Mouse (Mus musculus): Measurements from ENCODE around the gene Tmem274. TPM values are rescaled to one million over a fixed set of nuclear protein-coding genes. Genes with fewer than 3 reads are reported as not detected.
"Not testable (repeated sequence)": the region's sequence is repeated elsewhere in the genome, so short reads cannot be mapped to it uniquely, and the experiment has no call there.

Gene Tmem274
- polyA plus RNA-seq, 1 experiment from 2014 or later = 0.34 TPM

DNA sequence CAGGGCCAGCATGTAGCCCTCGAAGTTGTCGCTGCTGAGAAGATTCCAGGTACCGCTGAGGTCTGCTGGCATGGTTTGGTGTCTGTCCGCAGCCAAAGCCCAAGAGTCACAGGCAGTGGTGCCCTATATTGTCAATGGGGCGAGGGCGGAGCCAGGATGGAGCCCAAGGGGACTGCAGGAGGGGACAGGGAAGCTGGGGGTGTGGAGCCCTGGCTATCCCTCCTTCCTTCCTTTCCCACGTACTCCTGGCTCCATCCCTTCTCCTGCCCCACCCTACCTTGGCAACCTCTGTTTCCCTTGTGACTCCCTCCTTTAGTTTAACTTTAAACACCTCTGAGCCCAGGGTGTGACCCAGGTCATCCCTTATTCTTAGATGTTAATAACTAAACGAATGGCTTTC is 22.3 kb upstream of the Tmem274 start, which contains the start of gene Rbp7:
Gene Rbp7, minus strand, starts transcription at position 100 of the 400 bp plus-strand sequence.
- no peaks in the 10 kb centered on the region for H3K9me3 ChIP-seq
- WGBS = 51% methylated on average over 8 of the region's 8 CpGs
- ATAC-seq (ENCODE audit: borderline replicate concordance, extremely low read depth, low FRiP score, low TSS enrichment) = no peak
- no peak within 1 kb of the TSS for H3K9ac ChIP-seq
- no peak within 1 kb of the TSS for H3K4me2 ChIP-seq
- no peaks in the 10 kb centered on the region for H3K27me3 ChIP-seq
- no peak within 1 kb of the TSS for H3K27ac ChIP-seq
- H3K4me1 ChIP-seq = no peaks in the 10 kb centered on the region
- no peak within 1 kb of the TSS for H3K4me3 ChIP-seq
- H3K36me3 ChIP-seq = no peaks in the 10 kb centered on the region

DNA sequence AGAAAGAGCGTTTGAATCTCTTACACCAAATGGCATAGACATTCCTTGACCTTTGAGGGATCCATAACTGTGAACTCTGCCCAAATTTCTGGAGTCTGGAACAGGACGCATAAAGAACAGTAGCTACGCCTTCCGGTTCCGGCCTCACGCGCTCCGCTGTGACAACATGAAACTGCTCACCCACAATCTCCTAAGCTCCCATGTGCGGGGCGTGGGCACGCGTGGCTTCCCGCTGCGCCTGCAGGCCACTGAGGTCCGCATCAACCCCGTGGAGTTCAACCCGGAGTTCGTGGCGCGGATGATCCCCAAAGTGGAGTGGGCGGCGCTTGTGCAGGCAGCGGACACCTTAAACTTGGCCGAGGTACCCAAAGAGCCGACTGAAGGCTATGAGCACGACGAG is 20.0 kb upstream of the Tmem274 start:
- not testable (repeated sequence) for H3K27me3 ChIP-seq; H3K4me3 ChIP-seq; H3K9me3 ChIP-seq; H3K36me3 ChIP-seq; ATAC-seq (ENCODE audit: borderline replicate concordance, extremely low read depth, low FRiP score, low TSS enrichment); H3K27ac ChIP-seq; H3K4me2 ChIP-seq; H3K4me1 ChIP-seq; H3K9ac ChIP-seq
- 79% methylated on average over 27 of the region's 27 CpGs for WGBS

DNA sequence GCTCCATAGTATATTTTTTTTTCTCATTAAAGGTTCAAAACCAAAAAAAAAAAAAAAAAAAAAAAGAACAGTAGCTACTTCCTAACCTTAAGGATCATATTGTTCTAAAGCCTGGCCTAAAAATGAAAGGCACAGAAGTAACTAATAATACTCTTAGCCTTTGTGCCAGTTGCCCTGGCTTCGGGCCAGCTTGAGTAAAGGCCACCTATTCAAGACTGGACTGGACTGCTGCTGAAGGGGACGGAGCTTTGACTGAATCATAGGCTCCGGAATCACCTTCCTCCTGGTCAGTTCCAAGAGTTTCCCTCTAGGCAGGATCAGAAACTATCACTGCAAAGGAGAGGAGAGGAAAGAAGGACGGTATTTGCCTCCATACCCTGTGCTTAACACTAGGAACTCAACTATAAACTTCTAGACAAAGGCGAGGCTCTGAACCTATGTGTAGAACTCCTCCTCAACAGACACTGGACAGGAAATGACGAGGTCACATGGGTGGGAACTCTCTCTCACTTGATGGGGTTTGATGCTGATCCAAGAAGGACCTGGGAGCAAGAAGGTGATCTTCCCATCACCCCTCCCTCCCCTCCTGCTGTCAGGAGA is 19.2 kb upstream of the Tmem274 start:
- Histone ChIP-seq H3K4me1 (peaks cover 7% of the 10 kb centered on the region; the same call in 1 of the 2 replicates), H3K27me3 (no peaks in the 10 kb centered on the region), H3K4me3 (no peak overlapping the region), H3K4me2 (no peak overlapping the region), H3K9ac (no peak overlapping the region), H3K36me3 (no peaks in the 10 kb centered on the region), H3K9me3 (no peaks in the 10 kb centered on the region), H3K27ac (no peak overlapping the region)
- no peak for ATAC-seq (ENCODE audit: borderline replicate concordance, extremely low read depth, low FRiP score, low TSS enrichment)
- WGBS = 70% methylated on average over 6 of the region's 6 CpGs

DNA sequence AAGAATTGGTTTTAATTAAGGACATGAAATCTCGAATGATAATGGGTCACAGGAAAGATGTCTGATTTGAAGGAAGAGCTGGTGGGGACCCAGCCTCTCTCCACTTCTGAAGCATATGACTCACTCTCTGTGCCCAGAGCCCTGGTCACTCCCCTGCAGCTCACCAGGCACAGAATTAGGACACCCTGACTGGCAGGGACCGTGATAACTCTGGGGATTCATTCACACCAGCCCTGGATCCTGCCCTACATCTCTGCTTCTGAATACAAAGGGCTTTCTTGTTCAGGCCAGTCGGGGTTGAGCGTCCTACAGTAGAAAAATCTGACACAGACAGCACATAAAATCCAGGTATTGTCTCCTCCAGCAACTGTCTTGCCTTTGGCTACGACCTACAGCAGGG is 18.7 kb upstream of the Tmem274 start:
- WGBS = 61% methylated on average over 5 of the region's 5 CpGs
- no peak overlapping the region for H3K27ac ChIP-seq
- no peaks in the 10 kb centered on the region for H3K27me3 ChIP-seq
- no peak overlapping the region for H3K4me2 ChIP-seq
- peaks cover 7% of the 10 kb centered on the region; the same call in 1 of the 2 replicates for H3K4me1 ChIP-seq
- no peak overlapping the region for H3K4me3 ChIP-seq
- no peaks in the 10 kb centered on the region for H3K36me3 ChIP-seq
- H3K9ac ChIP-seq = no peak overlapping the region
- no peak for ATAC-seq (ENCODE audit: borderline replicate concordance, extremely low read depth, low FRiP score, low TSS enrichment)
- H3K9me3 ChIP-seq = no peaks in the 10 kb centered on the region

DNA sequence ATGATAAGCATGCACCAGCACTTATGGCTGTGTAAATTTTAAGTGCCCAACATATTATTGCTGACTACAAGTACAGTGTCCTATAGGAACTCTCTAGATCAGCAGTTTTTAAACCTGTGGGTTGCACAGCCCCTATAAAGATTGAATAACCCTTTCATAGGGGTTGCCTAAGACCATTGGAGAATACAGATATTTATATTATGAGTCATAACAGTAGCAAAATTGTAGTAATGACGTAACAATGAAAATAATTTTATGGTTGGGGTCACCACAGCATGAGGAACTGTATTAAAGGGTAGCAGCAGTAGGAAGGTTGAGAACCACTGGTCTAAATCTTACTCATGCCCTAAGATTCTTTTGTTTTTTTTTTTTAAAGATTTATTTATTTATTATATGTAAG is 17.8 kb upstream of the Tmem274 start:
- H3K4me1 ChIP-seq = peaks cover 7% of the 10 kb centered on the region; the same call in 1 of the 2 replicates
- no peak overlapping the region for H3K9ac ChIP-seq
- H3K9me3 ChIP-seq = no peaks in the 10 kb centered on the region
- H3K4me2 ChIP-seq = no peak overlapping the region
- H3K36me3 ChIP-seq = no peaks in the 10 kb centered on the region
- WGBS = 79% methylated on average over 1 of the region's 1 CpGs
- H3K27me3 ChIP-seq = no peaks in the 10 kb centered on the region
- no peak overlapping the region for H3K4me3 ChIP-seq
- no peak for ATAC-seq (ENCODE audit: borderline replicate concordance, extremely low read depth, low FRiP score, low TSS enrichment)
- H3K27ac ChIP-seq = no peak overlapping the region

DNA sequence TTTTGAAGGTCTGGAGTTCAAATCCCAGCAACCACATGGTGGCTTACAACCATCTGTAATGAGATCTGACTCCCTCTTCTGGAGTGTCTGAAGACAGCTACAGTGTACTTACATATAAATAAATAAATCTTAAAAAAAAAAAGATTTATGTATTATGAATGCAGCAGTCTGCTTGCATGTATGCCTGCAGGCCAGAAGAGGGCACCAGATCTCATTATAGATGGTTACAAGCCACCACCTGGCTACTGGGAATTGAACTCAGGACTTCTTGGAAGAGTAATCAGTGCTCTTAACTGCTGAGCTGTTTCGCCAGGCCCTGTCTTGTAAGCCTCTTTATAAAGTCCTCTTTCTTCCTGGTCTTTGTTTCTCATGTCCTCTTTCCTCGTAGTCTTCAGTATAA is 16.7 kb upstream of the Tmem274 start:
- not testable (repeated sequence) for H3K27ac ChIP-seq; H3K36me3 ChIP-seq; H3K27me3 ChIP-seq; H3K4me1 ChIP-seq; H3K4me3 ChIP-seq; ATAC-seq (ENCODE audit: borderline replicate concordance, extremely low read depth, low FRiP score, low TSS enrichment); H3K9ac ChIP-seq; H3K4me2 ChIP-seq; H3K9me3 ChIP-seq
- WGBS = 87% methylated on average over 2 of the region's 2 CpGs

DNA sequence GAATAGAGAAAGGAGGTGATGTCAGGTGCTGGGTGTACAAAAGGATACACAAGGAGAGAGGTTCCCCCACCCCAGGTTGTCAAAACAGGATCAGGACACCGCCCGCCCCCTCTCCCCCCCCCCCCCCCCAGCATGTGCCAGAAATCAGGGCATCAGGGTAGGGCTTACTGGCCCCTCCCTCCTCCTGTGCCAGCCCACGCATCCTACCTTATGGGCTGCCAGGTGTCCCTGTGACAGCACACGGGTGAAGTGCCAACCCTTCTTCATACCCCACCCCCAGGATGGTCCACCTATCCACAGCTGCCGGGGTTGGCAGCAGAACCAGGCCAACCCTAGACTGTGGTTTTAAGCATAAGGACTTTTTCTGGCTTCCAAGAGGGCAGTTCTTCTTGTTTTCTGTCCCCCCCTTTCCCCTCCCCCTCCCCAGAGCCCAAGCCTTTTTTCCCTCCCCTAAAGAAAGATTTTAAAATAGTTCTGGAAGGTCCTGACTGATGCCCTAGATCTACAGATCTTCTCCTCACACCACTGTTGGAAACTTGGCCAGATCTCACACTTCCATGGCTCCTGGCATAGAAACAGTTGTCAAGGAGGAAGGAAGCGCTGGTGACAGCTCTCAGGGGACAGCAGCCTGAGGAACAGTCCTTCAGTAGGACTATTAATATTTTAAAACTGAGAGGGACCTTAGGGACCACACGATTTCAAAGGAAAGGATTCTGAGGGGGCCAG is 15.4 kb upstream of the Tmem274 start:
- WGBS = 43% methylated on average over 4 of the region's 7 CpGs
- ATAC-seq (ENCODE audit: borderline replicate concordance, extremely low read depth, low FRiP score, low TSS enrichment) = peak; percentile 27; the same call in 1 of the 2 replicates
- Histone ChIP-seq H3K27ac (no peak overlapping the region), H3K27me3 (no peaks in the 10 kb centered on the region), H3K4me2 (no peak overlapping the region), H3K9me3 (no peaks in the 10 kb centered on the region), H3K36me3 (no peaks in the 10 kb centered on the region), H3K4me3 (no peak overlapping the region), H3K9ac (no peak overlapping the region), H3K4me1 (peaks cover 7% of the 10 kb centered on the region; the same call in 1 of the 2 replicates)

DNA sequence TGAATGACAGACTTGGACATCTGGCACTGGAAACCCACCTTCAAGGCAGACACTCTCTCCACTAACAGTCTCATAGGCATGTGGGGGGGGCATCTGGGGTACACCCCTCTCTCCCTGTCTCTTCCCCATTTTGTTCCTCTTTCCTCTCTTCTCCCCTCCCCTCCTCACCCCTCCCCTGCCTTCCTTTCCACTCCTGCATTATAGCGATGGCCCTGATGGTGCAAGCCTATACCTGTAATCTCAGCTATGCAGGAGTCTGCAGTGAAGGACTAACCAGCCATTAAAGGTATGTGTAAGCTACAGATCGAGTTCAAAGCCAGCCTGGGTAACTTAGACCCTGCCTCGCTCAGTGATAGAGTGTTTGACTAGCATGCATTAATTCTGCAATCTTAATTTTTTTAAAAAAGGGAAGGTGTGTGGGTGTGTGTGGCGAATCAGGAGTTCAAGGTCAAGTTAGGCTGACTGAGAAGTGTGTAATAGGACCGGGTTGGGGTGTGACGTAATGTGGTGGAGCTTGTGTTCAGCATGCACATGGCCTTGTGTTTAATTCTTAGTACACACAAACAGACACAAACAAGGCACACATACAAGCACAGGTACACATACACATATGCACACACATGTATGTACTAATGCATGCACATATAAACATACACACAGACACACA is 14.7 kb upstream of the Tmem274 start:
- H3K4me2 ChIP-seq = no peak overlapping the region
- no peaks in the 10 kb centered on the region for H3K27me3 ChIP-seq
- WGBS = 67% methylated on average over 6 of the region's 6 CpGs
- H3K9me3 ChIP-seq = no peaks in the 10 kb centered on the region
- no peak for ATAC-seq (ENCODE audit: borderline replicate concordance, extremely low read depth, low FRiP score, low TSS enrichment)
- no peak overlapping the region for H3K4me3 ChIP-seq
- no peak overlapping the region for H3K9ac ChIP-seq
- H3K27ac ChIP-seq = no peak overlapping the region
- no peaks in the 10 kb centered on the region for H3K36me3 ChIP-seq
- H3K4me1 ChIP-seq = peaks cover 7% of the 10 kb centered on the region; the same call in 1 of the 2 replicates

DNA sequence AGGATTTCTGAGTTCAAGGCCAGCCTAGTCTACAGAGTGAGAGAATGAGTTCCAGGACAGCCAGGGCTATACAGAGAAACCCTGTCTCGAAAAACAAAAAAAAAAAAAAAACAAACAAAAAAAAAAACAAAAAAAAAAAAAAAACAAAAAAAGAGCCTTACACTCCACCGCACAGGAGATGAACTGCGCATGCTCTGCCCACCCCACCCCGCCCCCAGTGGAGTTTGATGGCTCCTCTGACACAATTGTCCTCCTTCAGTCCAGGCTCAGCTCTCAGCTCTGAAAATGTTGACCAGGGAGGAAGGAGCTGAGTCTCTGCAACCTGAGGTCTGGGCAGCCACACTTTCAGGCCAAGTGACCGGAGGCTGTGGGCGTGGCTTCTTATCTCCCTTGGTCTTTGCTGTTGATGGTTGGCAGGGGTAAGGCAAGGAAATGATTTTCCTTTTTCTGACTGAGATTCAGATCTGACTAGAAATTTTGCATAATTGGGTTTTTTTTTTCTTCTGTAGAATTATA is 13.7 kb upstream of the Tmem274 start:
- 65% methylated on average over 6 of the region's 6 CpGs for whole genome bisulfite sequencing
- ATAC-seq (ENCODE audit: borderline replicate concordance, extremely low read depth, low FRiP score, low TSS enrichment) = no peak
- H3K27ac ChIP-seq = no peak overlapping the region

DNA sequence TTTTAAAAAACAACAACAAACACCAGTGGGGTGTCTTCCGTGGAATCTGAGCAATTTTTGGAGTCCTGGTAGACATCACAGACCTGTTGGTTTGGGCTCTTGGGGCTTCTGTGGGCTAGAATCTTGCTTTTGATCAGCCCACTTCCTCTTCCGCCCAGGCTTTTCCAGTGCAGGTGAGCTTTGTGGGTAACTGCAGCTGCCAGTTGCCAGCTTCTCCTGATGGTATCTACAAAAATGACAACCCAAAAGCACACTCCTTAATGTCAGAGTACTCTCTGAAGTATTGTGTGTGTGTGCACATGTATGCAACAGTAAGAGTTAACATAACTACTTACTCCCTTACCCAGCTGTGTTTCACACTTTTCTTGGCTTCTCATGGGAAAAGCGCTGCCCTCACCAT is 7.6 kb upstream of the Tmem274 start:
- WGBS = 96% methylated on average over 3 of the region's 3 CpGs
- Histone ChIP-seq H3K27ac (no peak overlapping the region), H3K4me3 (no peak overlapping the region), H3K9ac (no peak overlapping the region), H3K36me3 (peaks cover 17% of the 10 kb centered on the region), H3K9me3 (no peaks in the 10 kb centered on the region), H3K4me2 (no peak overlapping the region), H3K4me1 (no peaks in the 10 kb centered on the region), H3K27me3 (no peaks in the 10 kb centered on the region)
- no peak for ATAC-seq (ENCODE audit: borderline replicate concordance, extremely low read depth, low FRiP score, low TSS enrichment)

More for the DNA sequence above, 13.7 kb upstream of the Tmem274 start:
- H3K27me3 ChIP-seq = no peaks in the 10 kb centered on the region
- no peak overlapping the region for H3K9ac ChIP-seq
- H3K9me3 ChIP-seq = no peaks in the 10 kb centered on the region
- no peak overlapping the region for H3K4me3 ChIP-seq
- H3K4me2 ChIP-seq = no peak overlapping the region
- H3K4me1 ChIP-seq = peaks cover 7% of the 10 kb centered on the region; the same call in 1 of the 2 replicates
- H3K36me3 ChIP-seq = 0 out of 2 replicates have a peak, but pooled peaks cover 5% of the 10 kb centered on the region

DNA sequence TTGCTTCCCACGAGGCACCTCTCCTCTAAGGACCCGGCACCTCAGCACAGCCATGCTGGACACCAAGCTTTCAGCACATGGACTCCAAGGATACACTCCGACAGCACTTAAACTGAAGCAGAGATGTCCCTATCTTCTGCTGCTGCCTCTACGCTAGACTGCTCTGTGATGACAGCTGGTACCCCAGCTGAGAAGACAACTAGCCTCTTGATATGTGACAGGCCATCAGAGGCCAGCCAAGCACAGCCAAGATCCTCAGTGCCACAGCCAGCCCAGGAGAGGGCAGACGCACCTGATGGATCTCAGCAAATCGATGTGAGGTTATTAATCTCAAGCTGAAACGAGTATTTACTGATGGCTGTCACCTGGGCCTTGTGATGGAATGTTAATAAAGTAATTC is 2.1 kb upstream of the Tmem274 start:
- Histone ChIP-seq H3K4me2 (no peak overlapping the region), H3K27me3 (no peaks in the 10 kb centered on the region), H3K9ac (no peak overlapping the region), H3K4me3 (no peak overlapping the region), H3K27ac (no peak overlapping the region), H3K4me1 (no peaks in the 10 kb centered on the region), H3K9me3 (no peaks in the 10 kb centered on the region), H3K36me3 (peaks cover 7% of the 10 kb centered on the region)
- no peak for ATAC-seq (ENCODE audit: borderline replicate concordance, extremely low read depth, low FRiP score, low TSS enrichment)
- 55% methylated on average over 7 of the region's 7 CpGs for WGBS

DNA sequence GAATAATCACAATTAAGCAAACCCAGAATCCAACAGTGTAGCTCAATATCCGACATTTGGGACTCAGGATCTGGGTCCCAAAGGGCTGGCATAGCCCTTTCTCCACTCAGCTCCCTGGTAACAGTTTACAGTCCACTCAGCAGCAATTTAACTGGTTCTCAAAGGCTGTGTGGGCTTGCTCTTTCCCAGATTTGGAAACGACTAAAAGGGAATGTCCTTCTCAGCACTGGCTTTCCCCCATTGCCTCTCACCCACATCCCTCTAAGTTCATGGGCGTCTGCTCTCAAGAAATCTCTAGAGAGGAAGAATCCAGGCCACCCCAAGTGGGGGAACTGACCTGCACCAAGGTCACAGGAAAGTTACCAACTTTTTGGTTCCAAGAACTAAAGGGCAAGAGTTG is 7.4 kb downstream of the Tmem274 start:
- no peak for ATAC-seq (ENCODE audit: borderline replicate concordance, extremely low read depth, low FRiP score, low TSS enrichment)
- peaks cover 28% of the 10 kb centered on the region for H3K36me3 ChIP-seq
- peak overlapping the region; percentile 89 for H3K9ac ChIP-seq
- peak overlapping the region; percentile 75 for H3K4me3 ChIP-seq
- H3K27ac ChIP-seq = peak overlapping the region; percentile 77; the same call in 1 of the 2 replicates
- peaks cover 17% of the 10 kb centered on the region for H3K4me1 ChIP-seq
- WGBS = 40% methylated on average over 3 of the region's 3 CpGs
- H3K9me3 ChIP-seq = no peaks in the 10 kb centered on the region
- peak overlapping the region; percentile 81 for H3K4me2 ChIP-seq
- no peaks in the 10 kb centered on the region for H3K27me3 ChIP-seq
